Mouse (Mus musculus) small intestine, adult 2 months (tissue): ENCODE measurements around the gene Grifin. TPM values are rescaled to one million over a fixed set of nuclear protein-coding genes. Genes with fewer than 3 reads are reported as not detected.

Experiments used
- H3K27ac ChIP-seq: fragments of 200-500 bp; 2 replicates; pipeline ENCODE4 v1.5.1; 2012; ENCODE audit warnings: low read depth, low read length, control low read depth, inconsistent platforms; ENCODE audit not compliant: insufficient read depth
- H3K27me3 ChIP-seq: fragments of 200-500 bp; 2 replicates; pipeline ENCODE4 v1.6.1; 2012; ENCODE audit warnings: mild to moderate bottlenecking, moderate library complexity, low read length, inconsistent platforms; ENCODE audit not compliant: control insufficient read depth, insufficient read depth
- H3K36me3 ChIP-seq: fragments of 200-500 bp; 2 replicates; pipeline ENCODE4 v1.6.1; 2012; ENCODE audit warnings: mild to moderate bottlenecking, low read length, control low read depth, inconsistent platforms; ENCODE audit not compliant: control insufficient read depth, insufficient read depth
- H3K4me1 ChIP-seq: fragments of 200-500 bp; 2 replicates; pipeline ENCODE4 v1.6.1; 2012; ENCODE audit warnings: low read length, inconsistent platforms, mixed read lengths; ENCODE audit not compliant: control insufficient read depth, insufficient read depth, insufficient read length
- H3K4me3 ChIP-seq: fragments of 200-500 bp; 2 replicates; pipeline ENCODE4 v1.5.1; 2012; ENCODE audit warnings: low read depth, mild to moderate bottlenecking, control low read depth, inconsistent platforms, low read length, moderate library complexity
- CTCF ChIP-seq: fragments of 200-500 bp; IDR thresholded peaks from 2 replicates; pipeline ENCODE4 v1.5.1; 2012; ENCODE audit warnings: low read depth, mild to moderate bottlenecking, control low read depth, inconsistent platforms, low read length, moderate library complexity, mixed read lengths; ENCODE audit not compliant: insufficient replicate concordance, insufficient read length; ENCODE audit errors: extremely low read depth
- POLR2A ChIP-seq: fragments of 200-500 bp; IDR thresholded peaks from 2 replicates; pipeline ENCODE4 v1.6.1; 2012; ENCODE audit warnings: low read depth, mild to moderate bottlenecking, control low read depth, inconsistent platforms, low read length, moderate library complexity
- WGBS: fragments of 180-500 bp; shearing (Covaris S2); methylation state at CpG from one replicate; pipeline ENCODE4 v1.1.7; 2018; 5-methylcytosine and 5-hydroxymethylcytosine counted together
- polyA plus RNA-seq: library from polyadenylated mRNA; depleted of rRNA; stranded (reverse); fragments of >200 nt; gene quantifications from 2 replicates; pipeline ENCODE4 v1.2.3, GENCODE M21; 2012; rRNA removed

Grifin gene
- not detected in 2 replicates for polyA plus RNA-seq

DNA sequence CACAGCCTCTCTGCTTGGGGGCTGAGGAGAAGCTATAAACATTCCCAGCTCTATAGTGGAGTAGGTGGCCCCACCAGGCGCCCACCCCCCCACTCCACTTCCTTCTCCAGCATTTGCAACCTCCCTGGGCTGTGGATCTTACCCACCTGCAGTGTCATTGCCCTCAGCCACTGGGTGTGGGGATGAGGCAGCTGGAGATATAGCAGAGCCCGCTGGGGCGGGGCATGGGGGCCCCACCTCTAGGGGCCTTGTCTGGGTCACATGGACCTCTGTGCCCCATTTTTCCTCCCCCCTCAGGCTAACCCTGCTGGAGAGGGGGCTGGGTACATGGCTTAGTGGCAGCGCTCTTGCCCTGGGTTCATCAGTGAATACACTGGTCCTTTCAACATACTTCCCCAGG lies at the start of gene Grifin:
Gene Grifin (minus strand): TSS at position 176 of the 400 bp plus-strand sequence.
- H3K4me1 ChIP-seq = peaks cover 8% of the 10 kb centered on the region
- H3K27ac ChIP-seq = no peak within 1 kb of the TSS
- no peaks in the 10 kb centered on the region for H3K36me3 ChIP-seq
- no peak within 1 kb of the TSS for H3K4me3 ChIP-seq
- TF ChIP-seq CTCF = no peak
- no peaks in the 10 kb centered on the region for H3K27me3 ChIP-seq
- WGBS = 70% methylated on average over 4 of the region's 4 CpGs

DNA sequence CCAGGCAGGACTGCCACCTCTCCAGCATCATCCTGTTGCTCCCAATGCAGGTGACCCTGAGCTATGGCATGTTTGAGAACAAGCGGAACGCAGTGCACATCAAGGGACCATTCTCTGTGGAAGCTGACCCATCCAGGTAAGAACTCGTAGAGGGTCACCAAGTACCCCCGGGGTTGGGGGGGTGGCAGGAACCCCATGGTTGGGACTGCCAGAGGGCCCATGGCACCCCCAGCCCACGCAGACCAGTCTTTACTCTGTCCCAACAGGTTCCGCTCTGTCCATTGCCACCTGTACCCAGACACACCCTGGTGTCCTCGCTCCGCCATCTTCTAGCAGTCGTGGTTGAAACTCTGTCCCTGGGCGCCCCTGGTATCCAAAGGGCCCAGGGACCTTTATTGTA lies 49.3 kb upstream of the Grifin start:
- WGBS = 94% methylated on average over 10 of the region's 10 CpGs
- Histone ChIP-seq H3K27me3 (no peaks in the 10 kb centered on the region), H3K4me3 (no peak overlapping the region), H3K4me1 (peaks cover 29% of the 10 kb centered on the region), H3K27ac (no peak overlapping the region), H3K36me3 (peaks cover 7% of the 10 kb centered on the region; the same call in 1 of the 2 replicates)
- TF ChIP-seq POLR2A = no peak
- TF ChIP-seq CTCF = no peak

DNA sequence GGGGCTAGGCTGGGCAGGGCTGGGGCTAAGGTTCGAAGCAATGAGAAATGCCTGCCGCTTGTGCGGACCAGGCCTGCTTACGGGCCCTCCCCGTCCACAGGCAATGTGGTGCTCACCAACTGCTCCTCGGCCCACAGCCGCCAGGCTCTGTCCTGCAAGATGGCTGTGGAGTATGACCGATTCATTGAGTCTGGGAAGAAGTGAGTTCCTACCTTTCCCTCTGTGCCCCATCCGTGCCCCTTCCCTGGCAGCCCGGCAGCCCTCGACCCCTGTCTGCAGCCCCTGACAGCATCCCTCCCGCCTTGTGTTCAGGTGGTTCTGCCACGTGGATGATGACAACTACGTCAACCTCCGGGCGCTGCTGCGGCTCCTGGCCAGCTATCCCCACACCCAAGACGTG lies 47.3 kb upstream of the Grifin start:
- peaks cover 4% of the 10 kb centered on the region; the same call in 1 of the 2 replicates for H3K27me3 ChIP-seq
- no peak for TF ChIP-seq CTCF
- no peak for TF ChIP-seq POLR2A
- H3K4me1 ChIP-seq = peaks cover 34% of the 10 kb centered on the region
- 0 out of 2 replicates have a peak overlapping the region, but pooled peaks have one; percentile 77 for H3K4me3 ChIP-seq
- H3K36me3 ChIP-seq = peaks cover 7% of the 10 kb centered on the region; the same call in 1 of the 2 replicates
- H3K27ac ChIP-seq = no peak overlapping the region
- WGBS = 67% methylated on average over 18 of the region's 18 CpGs

DNA sequence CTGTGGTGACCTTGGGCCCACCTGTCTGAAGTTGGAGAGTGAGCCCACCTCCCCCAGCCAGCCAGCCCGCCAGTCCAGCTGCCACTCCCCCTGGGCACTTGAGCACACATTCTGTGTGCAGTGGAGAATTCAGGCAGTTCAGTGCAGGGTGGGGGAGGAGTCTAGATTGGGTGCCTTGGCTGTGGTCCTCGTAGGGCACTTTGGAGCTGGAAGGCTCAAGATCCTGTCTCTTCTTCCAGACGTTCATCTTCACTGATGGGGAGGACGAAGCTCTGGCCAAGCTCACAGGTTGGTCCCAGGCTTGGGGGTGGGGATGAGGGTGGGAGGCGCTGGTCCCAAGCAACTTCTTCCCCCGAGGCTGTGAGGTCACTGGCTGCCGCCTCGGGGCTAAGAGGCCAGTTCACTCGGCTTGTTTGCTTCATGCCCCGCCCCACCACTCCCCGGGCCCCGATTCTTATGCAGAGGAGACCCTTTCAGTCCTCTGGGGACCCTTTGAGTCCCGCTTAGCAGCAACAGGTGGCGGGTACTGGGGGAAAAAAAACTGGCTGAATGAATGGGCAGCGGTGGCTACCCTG lies 46.8 kb upstream of the Grifin start:
- WGBS = 22% methylated on average over 15 of the region's 15 CpGs
- H3K4me1 ChIP-seq = peaks cover 35% of the 10 kb centered on the region
- no peak for TF ChIP-seq POLR2A

DNA sequence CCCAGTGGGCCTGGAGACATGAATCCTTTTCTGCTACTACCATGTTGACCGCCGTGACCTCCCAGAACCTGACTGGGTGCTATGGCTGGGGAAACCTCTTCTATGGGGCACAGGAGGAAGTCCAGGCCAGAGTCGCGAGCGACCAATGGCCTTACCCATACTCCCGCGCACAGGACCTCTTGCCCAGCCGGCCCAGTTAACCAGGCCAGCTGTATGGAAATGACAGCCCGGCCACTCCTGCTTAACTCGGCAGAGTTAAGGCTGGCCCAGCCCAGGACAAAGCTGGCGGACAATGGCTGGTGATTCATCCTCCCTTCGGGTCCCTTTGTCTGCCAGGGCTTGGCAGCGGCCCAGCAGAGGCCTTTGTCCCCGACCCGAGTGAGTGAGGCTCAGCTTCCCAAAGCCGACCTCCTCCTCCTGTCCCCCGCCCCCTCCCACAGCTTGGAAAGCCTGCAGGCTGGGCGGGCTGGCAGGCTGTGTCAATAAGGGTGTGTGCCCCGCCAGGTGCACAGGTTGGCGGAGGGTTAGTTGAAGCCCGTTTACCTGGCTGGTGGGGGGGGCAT lies 46.2 kb upstream of the Grifin start:
- 8% methylated on average over 21 of the region's 21 CpGs for WGBS

More for the DNA sequence above, 46.8 kb upstream of the Grifin start:
- Histone ChIP-seq H3K27me3 (peaks cover 4% of the 10 kb centered on the region; the same call in 1 of the 2 replicates), H3K4me3 (peak overlapping the region; percentile 77), H3K36me3 (peaks cover 7% of the 10 kb centered on the region; the same call in 1 of the 2 replicates), H3K27ac (no peak overlapping the region)

DNA sequence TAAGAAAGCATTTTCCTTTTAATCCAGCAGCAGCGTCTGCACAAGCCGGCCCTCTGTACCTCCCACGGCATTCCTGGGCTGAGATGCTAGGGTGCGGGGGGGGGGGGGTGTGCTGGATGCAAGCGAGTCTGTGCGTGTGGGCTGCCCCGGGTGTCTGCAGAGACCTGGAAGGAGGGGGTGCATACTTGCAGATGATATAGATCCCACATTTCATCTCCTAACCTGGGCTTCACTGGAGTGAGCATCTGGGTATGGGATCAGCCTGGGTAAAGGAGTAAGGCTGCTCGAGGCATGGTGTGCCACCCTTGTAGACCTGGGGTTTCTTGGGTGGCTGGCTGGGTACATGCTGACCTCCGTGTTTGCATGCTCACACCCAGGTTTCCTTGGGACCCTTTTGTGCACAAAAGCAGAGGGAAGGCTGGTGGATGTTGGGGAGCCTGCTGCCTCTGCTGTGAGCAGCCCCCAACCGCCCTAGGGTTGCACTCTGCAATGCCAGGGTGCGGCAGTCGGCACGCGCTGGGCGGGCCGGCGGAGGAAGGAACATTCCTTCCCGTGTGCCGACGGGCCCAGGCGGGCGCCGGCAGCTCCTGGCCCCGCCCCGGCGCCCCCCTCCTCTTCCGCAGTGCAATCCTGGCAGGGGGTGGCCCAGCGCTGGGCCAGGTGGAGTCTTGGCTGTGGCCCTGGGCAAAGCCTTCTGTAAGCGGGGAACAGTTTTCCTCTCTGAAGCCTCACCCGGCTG lies 45.6 kb upstream of the Grifin start:
- Histone ChIP-seq H3K27ac (peak overlapping the region; percentile 78), H3K4me3 (peak overlapping the region; percentile 77), H3K4me1 (peaks cover 37% of the 10 kb centered on the region), H3K36me3 (peaks cover 7% of the 10 kb centered on the region; the same call in 1 of the 2 replicates), H3K27me3 (peaks cover 11% of the 10 kb centered on the region; the same call in 1 of the 2 replicates)
- TF ChIP-seq POLR2A (no peak), CTCF (no peak)
- WGBS = 2% methylated on average over 29 of the region's 30 CpGs

More for the DNA sequence above, 46.2 kb upstream of the Grifin start:
- Histone ChIP-seq H3K36me3 (peaks cover 7% of the 10 kb centered on the region; the same call in 1 of the 2 replicates), H3K27ac (peak overlapping the region; percentile 78), H3K4me1 (peaks cover 37% of the 10 kb centered on the region), H3K4me3 (peak overlapping the region; percentile 77), H3K27me3 (peaks cover 8% of the 10 kb centered on the region; the same call in 1 of the 2 replicates)
- TF ChIP-seq CTCF (no peak), POLR2A (no peak)

DNA sequence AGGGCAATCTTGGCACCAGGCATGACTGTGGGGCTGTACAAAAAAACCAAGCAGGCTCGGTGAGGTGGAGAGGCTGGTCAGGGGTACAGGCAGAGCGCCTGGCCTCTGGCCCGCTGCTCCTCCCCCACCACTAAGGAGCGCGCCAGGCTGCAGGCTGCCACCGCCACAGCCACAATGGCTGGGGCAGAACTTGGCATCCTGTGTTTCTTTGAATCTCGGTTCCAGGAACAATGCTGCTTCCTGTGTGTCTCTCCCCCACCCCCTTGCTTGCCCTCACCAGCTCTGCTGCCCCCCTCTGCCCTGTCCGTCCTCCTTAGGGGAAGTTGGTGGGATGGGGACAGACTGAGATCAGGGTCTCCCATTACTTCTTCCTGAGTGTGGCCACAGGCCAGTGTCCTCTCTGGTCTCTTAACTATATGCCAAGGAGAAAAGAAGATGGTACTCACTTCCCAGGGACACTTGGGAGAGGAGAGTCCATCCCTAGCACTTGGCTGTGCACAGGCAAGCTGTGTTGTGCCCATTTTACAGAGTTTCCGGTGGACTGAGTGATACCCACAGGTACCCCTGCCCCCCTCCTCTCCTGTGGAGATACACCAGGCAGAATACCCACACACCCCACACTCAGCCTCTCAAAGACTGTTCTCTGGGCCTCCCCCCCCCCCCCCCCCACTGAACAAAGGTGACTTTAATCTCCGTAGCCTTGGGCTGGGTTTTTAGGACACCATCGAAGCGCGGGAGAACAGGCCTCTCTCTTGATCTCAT lies 44.8 kb upstream of the Grifin start:
- peaks cover 7% of the 10 kb centered on the region; the same call in 1 of the 2 replicates for H3K36me3 ChIP-seq
- peak overlapping the region; percentile 3; the same call in 1 of the 2 replicates for H3K27ac ChIP-seq
- peaks cover 37% of the 10 kb centered on the region for H3K4me1 ChIP-seq
- WGBS = 9% methylated on average over 13 of the region's 13 CpGs
- peak overlapping the region; percentile 77 for H3K4me3 ChIP-seq
- TF ChIP-seq CTCF (no peak), POLR2A (no peak)
- peaks cover 11% of the 10 kb centered on the region; the same call in 1 of the 2 replicates for H3K27me3 ChIP-seq
